Mouse (Mus musculus) heart, embryonic 11.5 days (tissue): ENCODE measurements around the gene Gm20481. TPM values are rescaled to one million over a fixed set of nuclear protein-coding genes. Genes with fewer than 3 reads are reported as not detected.
A peak's percentile ranks its signal among the peaks of the same experiment; 100 is the strongest.

ENCODE experiments used
- ATAC-seq: fragments of 200-750 bp; cut with Nextera tagmentation; replicated peaks from 2 replicates; pipeline ENCODE4 v1.8.0; 2017; ENCODE audit warnings: moderate library complexity; ENCODE audit not compliant: insufficient number of reproducible peaks, low FRiP score, low TSS enrichment
- H3K27ac ChIP-seq: fragments of 300-500 bp; sonication (generic); 2 replicates; pipeline ENCODE4 v1.5.1; 2014; ENCODE audit warnings: mild to moderate bottlenecking, low read depth, low read length
- H3K27me3 ChIP-seq: fragments of 300-500 bp; sonication (generic); 2 replicates; pipeline ENCODE4 v1.6.1; 2014; ENCODE audit warnings: mild to moderate bottlenecking, low read length, mixed read lengths; ENCODE audit not compliant: control insufficient read depth, insufficient read depth
- H3K36me3 ChIP-seq: fragments of 300-500 bp; sonication (generic); 2 replicates; pipeline ENCODE4 v1.6.1; 2014; ENCODE audit warnings: mild to moderate bottlenecking, low read length, moderate library complexity, mixed read lengths; ENCODE audit not compliant: control insufficient read depth, insufficient read depth
- H3K4me1 ChIP-seq: fragments of 300-500 bp; sonication (generic); 2 replicates; pipeline ENCODE4 v1.6.1; 2014; ENCODE audit warnings: low read length; ENCODE audit not compliant: control insufficient read depth, insufficient read depth
- H3K4me2 ChIP-seq: fragments of 300-500 bp; sonication (generic); 2 replicates; pipeline ENCODE4 v1.6.1; 2014; ENCODE audit warnings: mild to moderate bottlenecking, moderate library complexity
- H3K4me3 ChIP-seq: fragments of 300-500 bp; sonication (generic); 2 replicates; pipeline ENCODE4 v1.5.1; 2014; ENCODE audit warnings: low read depth, low read length
- H3K9ac ChIP-seq: fragments of 300-500 bp; sonication (generic); 2 replicates; pipeline ENCODE4 v1.6.1; 2014; ENCODE audit warnings: mild to moderate bottlenecking, low read depth, low read length, moderate library complexity
- H3K9me3 ChIP-seq: fragments of 300-500 bp; sonication (generic); replicated peaks from 2 replicates; pipeline ENCODE4 v1.6.1; 2016; ENCODE audit warnings: low read length; ENCODE audit not compliant: control insufficient read depth
- WGBS: fragments of 180-500 bp; shearing (Covaris S2); extraction: QIAGEN DNeasy Blood & Tissue Kit; methylation state at CpG from one replicate; pipeline ENCODE4 v1.1.7; 2014; ENCODE audit not compliant: insufficient replicate concordance; 5-methylcytosine and 5-hydroxymethylcytosine counted together
- polyA plus RNA-seq: library from polyadenylated mRNA; unstranded; fragments of >200 nt; fragmentation: Nextera tagmentation; extraction: Ambion mirVana; gene quantifications from 2 replicates; pipeline ENCODE4 v1.2.1, GENCODE M21; 2014

Gm20481 gene
- polyA plus RNA-seq, 1 experiment from 2014 or later, result not detected

DNA sequence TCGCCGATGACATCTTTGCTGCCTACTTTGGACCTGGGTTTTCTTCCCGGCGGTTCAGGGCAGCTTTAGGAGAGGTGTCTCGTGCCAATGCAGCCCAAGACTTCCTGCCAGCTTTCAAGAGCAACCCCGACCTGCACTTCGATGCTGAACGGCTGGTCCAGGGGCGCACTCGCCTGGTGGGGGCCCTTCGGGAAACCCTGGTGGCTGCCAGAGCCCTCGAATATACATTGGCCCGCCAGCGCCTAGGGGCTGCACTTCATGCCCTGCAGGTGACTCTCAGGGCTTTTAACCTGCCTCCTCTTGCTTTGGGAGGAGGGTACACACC lies 48.0 kb downstream of the Gm20481 start:
- H3K4me2 ChIP-seq, result no peak overlapping the region
- H3K4me3 ChIP-seq, result no peak overlapping the region
- H3K36me3 ChIP-seq, result peaks cover 28% of the 10 kb centered on the region
- no peaks in the 10 kb centered on the region for H3K27me3 ChIP-seq
- 71% methylated on average over 14 of the region's 14 CpGs for WGBS
- H3K9ac ChIP-seq, result no peak overlapping the region
- H3K9me3 ChIP-seq, result no peaks in the 10 kb centered on the region
- no peak overlapping the region for H3K27ac ChIP-seq
- H3K4me1 ChIP-seq, result peaks cover 17% of the 10 kb centered on the region
- no peak for ATAC-seq

DNA sequence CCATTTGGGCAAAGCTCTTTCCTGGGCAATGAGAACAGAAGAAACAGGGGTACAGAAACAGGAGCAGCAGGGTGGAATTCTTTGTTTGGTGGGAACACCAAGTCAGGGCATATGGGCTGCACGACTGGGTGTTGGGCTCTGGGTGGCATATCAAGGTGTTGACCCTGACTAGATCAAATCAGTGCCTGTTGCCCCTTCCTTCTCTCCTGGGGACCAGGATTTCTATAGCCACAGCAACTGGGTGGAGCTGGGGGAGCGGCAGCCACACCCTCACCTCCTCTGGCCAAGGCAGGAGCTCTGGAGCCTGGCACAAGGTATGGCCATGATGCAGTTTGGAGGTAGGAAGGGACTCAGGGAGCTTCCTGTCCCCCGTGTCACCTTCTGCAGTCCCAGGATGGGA lies 48.5 kb downstream of the Gm20481 start:
- Histone ChIP-seq H3K36me3 (peaks cover 26% of the 10 kb centered on the region), H3K4me2 (no peak overlapping the region), H3K27me3 (no peaks in the 10 kb centered on the region), H3K4me3 (no peak overlapping the region), H3K27ac (no peak overlapping the region), H3K9ac (no peak overlapping the region), H3K9me3 (no peaks in the 10 kb centered on the region), H3K4me1 (peaks cover 17% of the 10 kb centered on the region)
- no peak for ATAC-seq
- WGBS, result 75% methylated on average over 3 of the region's 3 CpGs

DNA sequence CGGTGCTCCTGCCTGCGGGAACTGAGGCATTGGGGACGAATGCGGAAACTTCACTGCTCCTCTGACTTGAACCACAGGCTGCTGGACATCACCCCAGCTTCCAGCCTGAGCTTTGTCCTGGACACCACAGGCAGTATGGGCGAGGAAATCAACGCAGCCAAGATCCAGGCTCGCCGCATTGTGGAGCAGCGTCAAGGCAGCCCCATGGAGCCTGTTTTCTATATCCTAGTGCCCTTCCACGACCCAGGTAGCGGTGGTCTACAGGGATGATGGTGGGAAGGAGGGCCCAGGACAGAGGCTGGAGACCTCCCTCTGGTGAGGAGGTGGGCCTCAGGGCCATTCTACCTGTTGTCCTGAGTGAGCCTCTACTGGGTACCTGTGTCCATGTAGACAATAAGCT lies 50.2 kb downstream of the Gm20481 start:
- Histone ChIP-seq H3K4me1 (peaks cover 28% of the 10 kb centered on the region), H3K9ac (no peak overlapping the region), H3K9me3 (no peaks in the 10 kb centered on the region), H3K27ac (no peak overlapping the region), H3K4me2 (no peak overlapping the region), H3K4me3 (no peak overlapping the region), H3K36me3 (peaks cover 11% of the 10 kb centered on the region), H3K27me3 (no peaks in the 10 kb centered on the region)
- 79% methylated on average over 11 of the region's 11 CpGs for WGBS
- no peak for ATAC-seq

DNA sequence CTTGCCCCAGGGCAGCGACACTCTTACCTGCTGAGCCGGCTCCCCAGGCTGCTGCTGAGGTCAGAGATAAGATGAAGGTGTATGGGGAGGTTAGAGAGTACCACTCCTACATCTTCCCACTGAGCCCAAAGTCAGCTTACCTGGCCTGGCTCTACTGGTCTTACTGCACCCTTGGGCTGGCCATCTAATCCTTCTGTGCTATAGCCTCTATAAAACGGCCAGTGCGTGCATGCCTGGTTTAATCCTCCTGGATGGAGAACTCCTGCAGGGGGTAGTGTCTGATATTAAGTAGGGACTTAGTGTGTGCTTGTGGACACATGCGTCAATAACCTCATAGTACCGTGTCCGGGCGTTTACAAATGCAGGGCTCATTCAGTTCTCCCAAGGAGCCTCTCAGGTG lies 50.8 kb downstream of the Gm20481 start:
- Histone ChIP-seq H3K4me3 (no peak overlapping the region), H3K4me1 (peaks cover 30% of the 10 kb centered on the region), H3K27me3 (no peaks in the 10 kb centered on the region), H3K4me2 (no peak overlapping the region), H3K9me3 (no peaks in the 10 kb centered on the region), H3K27ac (no peak overlapping the region), H3K36me3 (peaks cover 5% of the 10 kb centered on the region), H3K9ac (no peak overlapping the region)
- WGBS, result 82% methylated on average over 8 of the region's 8 CpGs
- no peak for ATAC-seq

- peak; percentile 39; the same call in 1 of the 2 replicates for ATAC-seq
- 6% methylated on average over 17 of the region's 17 CpGs for WGBS
- Histone ChIP-seq H3K27ac (peak overlapping the region; percentile 77), H3K27me3 (no peaks in the 10 kb centered on the region), H3K9ac (no peak overlapping the region), H3K4me2 (peak overlapping the region; percentile 53), H3K4me1 (peaks cover 26% of the 10 kb centered on the region), H3K36me3 (peaks cover under 1% of the 10 kb centered on the region; the same call in 1 of the 2 replicates), H3K9me3 (no peaks in the 10 kb centered on the region), H3K4me3 (no peak overlapping the region)
Observed at GRCm38 (mm10) chr17:35021163-35021808, 51.6 kb downstream of the Gm20481 start.

Other genes with a start within 250 kb of the Gm20481 start
- gene C4b, start 226.0 kb upstream of the Gm20481 start, polyA plus RNA-seq, result not detected in 2 replicates
- not detected in 2 replicates for gene Cyp21a1, start 165.4 kb upstream of the Gm20481 start, polyA plus RNA-seq
- 15.7 and 17.8 TPM in 2 replicates for gene Stk19, start 133.0 kb upstream of the Gm20481 start, polyA plus RNA-seq
- gene Dxo, start 132.9 kb upstream of the Gm20481 start, polyA plus RNA-seq, result 37.3 and 38.7 TPM in 2 replicates
- 24.3 and 30.3 TPM in 2 replicates for gene Skiv2l, start 119.7 kb upstream of the Gm20481 start, polyA plus RNA-seq
- gene Nelfe, start 119.5 kb upstream of the Gm20481 start, polyA plus RNA-seq, result 89.9 and 96.8 TPM in 2 replicates
- 0.65 and 2.5 TPM in 2 replicates for gene Cfb, start 107.4 kb upstream of the Gm20481 start, polyA plus RNA-seq
- 0.52 and 0.59 TPM in 2 replicates for gene Zbtb12, start 90.4 kb upstream of the Gm20481 start, polyA plus RNA-seq
- gene Gm20547, start 87.9 kb upstream of the Gm20481 start, polyA plus RNA-seq, result not detected in 2 replicates
- 0.70 and 0.94 TPM in 2 replicates for gene C2, start 71.6 kb upstream of the Gm20481 start, polyA plus RNA-seq
- 32.4 and 42.3 TPM in 2 replicates for gene Ehmt2, start 71.4 kb upstream of the Gm20481 start, polyA plus RNA-seq
- gene Slc44a4, start 55.4 kb upstream of the Gm20481 start, polyA plus RNA-seq, result 0.10 and 0.13 TPM in 2 replicates
- 16.0 and 16.6 TPM in 2 replicates for gene Neu1, start 38.7 kb upstream of the Gm20481 start, polyA plus RNA-seq
- 0.48 and 0.50 TPM in 2 replicates for gene Hspa1b, start 10.7 kb upstream of the Gm20481 start, polyA plus RNA-seq
- gene Hspa1a, start 2.2 kb downstream of the Gm20481 start, polyA plus RNA-seq, result 1.9 and 2.5 TPM in 2 replicates
- gene Hspa1l, start 2.8 kb downstream of the Gm20481 start, polyA plus RNA-seq, result 1.7 and 4.0 TPM in 2 replicates
- gene Lsm2, start 11.9 kb downstream of the Gm20481 start, polyA plus RNA-seq, result 162 and 169 TPM in 2 replicates
- 55.7 and 59.7 TPM in 2 replicates for gene Vars, start 31.1 kb downstream of the Gm20481 start, polyA plus RNA-seq
- gene Vwa7, start 46.7 kb downstream of the Gm20481 start, polyA plus RNA-seq, result 0.20 and 0.27 TPM in 2 replicates
- 1.8 and 2.1 TPM in 2 replicates for gene Sapcd1, start 58.1 kb downstream of the Gm20481 start, polyA plus RNA-seq
- gene Msh5, start 76.8 kb downstream of the Gm20481 start, polyA plus RNA-seq, result 4.4 and 4.6 TPM in 2 replicates
- 86.4 and 228 TPM in 2 replicates for gene Clic1, start 80.1 kb downstream of the Gm20481 start, polyA plus RNA-seq
- 213 and 217 TPM in 2 replicates for gene Ddah2, start 89.1 kb downstream of the Gm20481 start, polyA plus RNA-seq
- gene Ly6g6c, start 95.5 kb downstream of the Gm20481 start, polyA plus RNA-seq, result not detected in 2 replicates
- 1.4 and 1.8 TPM in 2 replicates for gene Mpig6b, start 96.3 kb downstream of the Gm20481 start, polyA plus RNA-seq
- 0.42 TPM in 1 of 2 replicates, not detected in the other for gene Ly6g6e, start 107.0 kb downstream of the Gm20481 start, polyA plus RNA-seq
- gene Ly6g6d, start 108.2 kb downstream of the Gm20481 start, polyA plus RNA-seq, result 2.0 and 2.2 TPM in 2 replicates
- gene Ly6g6f, start 115.7 kb downstream of the Gm20481 start, polyA plus RNA-seq, result 1.8 TPM in 2 replicates
- gene Abhd16a, start 119.4 kb downstream of the Gm20481 start, polyA plus RNA-seq, result 47.4 and 51.2 TPM in 2 replicates
- not detected in 2 replicates for gene Ly6g5c, start 138.4 kb downstream of the Gm20481 start, polyA plus RNA-seq
- 0.36 and 0.56 TPM in 2 replicates for gene Ly6g5b, start 145.5 kb downstream of the Gm20481 start, polyA plus RNA-seq
- gene Gpank1, start 151.5 kb downstream of the Gm20481 start, polyA plus RNA-seq, result 15.7 and 17.2 TPM in 2 replicates
- 221 and 222 TPM in 2 replicates for gene Csnk2b, start 152.1 kb downstream of the Gm20481 start, polyA plus RNA-seq
- gene D17H6S53E, start 156.5 kb downstream of the Gm20481 start, polyA plus RNA-seq, result 8.4 and 10.8 TPM in 2 replicates
- gene Apom, start 162.1 kb downstream of the Gm20481 start, polyA plus RNA-seq, result 2.3 and 12.9 TPM in 2 replicates
- gene Bag6, start 165.3 kb downstream of the Gm20481 start, polyA plus RNA-seq, result 72.5 and 77.4 TPM in 2 replicates
- 128 and 163 TPM in 2 replicates for gene Prrc2a, start 195.0 kb downstream of the Gm20481 start, polyA plus RNA-seq
- gene Aif1, start 206.2 kb downstream of the Gm20481 start, polyA plus RNA-seq, result 2.7 and 4.2 TPM in 2 replicates
- 4.9 and 5.0 TPM in 2 replicates for gene Lst1, start 218.5 kb downstream of the Gm20481 start, polyA plus RNA-seq
- 0.42 TPM in 1 of 2 replicates, not detected in the other for gene Ltb, start 224.5 kb downstream of the Gm20481 start, polyA plus RNA-seq
- not detected in 2 replicates for gene Tnf, start 232.1 kb downstream of the Gm20481 start, polyA plus RNA-seq
- gene Lta, start 235.4 kb downstream of the Gm20481 start, polyA plus RNA-seq, result not detected in 2 replicates